In the genomic region with DNA sequence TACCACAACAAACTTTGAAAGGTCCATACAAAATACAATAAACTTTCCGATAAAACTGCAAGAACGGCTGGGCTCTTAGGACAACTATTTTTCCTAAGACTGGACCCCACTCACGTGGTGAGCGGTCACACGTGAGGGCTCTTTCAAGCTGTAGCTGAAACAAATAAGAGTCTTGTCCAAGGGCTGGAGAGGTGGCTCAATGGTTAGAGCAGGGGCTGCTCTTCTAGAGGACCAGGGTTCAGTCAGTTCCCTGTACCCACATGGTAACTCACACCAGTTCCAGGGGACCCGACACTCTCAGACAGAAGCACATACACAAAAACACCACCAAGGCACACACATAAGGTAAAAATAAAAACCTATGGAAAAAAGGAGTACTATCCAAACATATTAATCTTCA, we compare ENCODE assay signal across 9 mouse cellular contexts.
DNase-seq lines count a peak whose midpoint lies in the region; ATAC-seq and TF ChIP-seq lines count a peak whose summit lies in the region.
"Had no signal": no experiment of that assay in that cellular context is flagged by ENCODE, and none has a peak within 500 bp of the region (broad histone marks: within the 10 kb centered on the region; RNA-seq: fewer than 3 reads in every experiment).

No protein-coding gene starts in this region.

- H3K4me1 ChIP-seq in lung, embryonic 16.5 days (replicated peaks; ENCODE audit: control insufficient read depth, insufficient read depth, low read length) = peaks cover 45% of the 10 kb centered on the region
- peaks cover 30% of the 10 kb centered on the region for H3K4me1 ChIP-seq in limb, embryonic 11.5 days (ENCODE audit: control insufficient read depth, insufficient read depth, low read length)
- peaks cover 12% of the 10 kb centered on the region for H3K4me1 ChIP-seq in small intestine, adult 2 months (ENCODE audit: control insufficient read depth, insufficient read depth, insufficient read length, low read length)

- peak; percentile 44 for DNase-seq in CD4-positive, CD25-positive, alpha-beta regulatory T cell, adult 2 months (ENCODE audit: low read depth, low spot score)
- no peak for DNase-seq in lung, postnatal 25 days (ENCODE audit: low spot score)
- DNase-seq in limb, embryonic 11.5 days (ENCODE audit: low spot score) = no peak
- DNase-seq in left cerebral cortex, adult 8-10 months (ENCODE audit: low spot score in 2 of 2) = no peak
- DNase-seq in gastrocnemius, postnatal 25 days = no peak

- peak overlapping the region; percentile 32; the same call in 1 of the 2 replicates for H3K27ac ChIP-seq in lung, embryonic 16.5 days (ENCODE audit: low read length)
- no peak overlapping the region for H3K27ac ChIP-seq in limb, embryonic 11.5 days (replicated peaks; ENCODE audit: low read depth, low read length)
- peak overlapping the region; percentile 5; the same call in 1 of the 2 replicates for H3K27ac ChIP-seq in small intestine, adult 2 months (ENCODE audit: insufficient read depth, low read depth, low read length)

- H3K4me3 ChIP-seq in lung, embryonic 16.5 days (ENCODE audit: low read length) = peak overlapping the region; percentile 50
- no peak overlapping the region for H3K4me3 ChIP-seq in limb, embryonic 11.5 days (ENCODE audit: low read depth, low read length)
- peak overlapping the region; percentile 32 for H3K4me3 ChIP-seq in small intestine, adult 2 months (ENCODE audit: low read depth, low read length)

- no peaks in the 10 kb centered on the region for H3K27me3 ChIP-seq in lung, embryonic 16.5 days (ENCODE audit: control insufficient read depth, insufficient read depth, low read depth, low read length)
- H3K27me3 ChIP-seq in limb, embryonic 11.5 days (ENCODE audit: control insufficient read depth, insufficient read depth, low read length) = no peaks in the 10 kb centered on the region
- no peaks in the 10 kb centered on the region for H3K27me3 ChIP-seq in small intestine, adult 2 months (ENCODE audit: control insufficient read depth, insufficient read depth, low read length)

- ATAC-seq in CD4-positive, CD25-positive, alpha-beta regulatory T cell, adult 4 months = no peak
- ATAC-seq in lung, embryonic 16.5 days (ENCODE audit: low read depth) = no peak
- no peak for ATAC-seq in limb, embryonic 11.5 days (ENCODE audit: insufficient number of reproducible peaks, low FRiP score, low TSS enrichment, low read depth)
- ATAC-seq: activated CD4-positive, CD25-positive, alpha-beta regulatory T cell, adult 4 months had no signal

- H3K9ac ChIP-seq in lung, embryonic 16.5 days (ENCODE audit: low read length) = peak overlapping the region; percentile 25; the same call in 1 of the 2 replicates
- H3K9ac ChIP-seq in limb, embryonic 11.5 days (ENCODE audit: low read length) = no peak overlapping the region

- no peaks in the 10 kb centered on the region for H3K36me3 ChIP-seq in lung, embryonic 16.5 days (ENCODE audit: control insufficient read depth, insufficient read depth, low read length)
- H3K36me3 ChIP-seq in limb, embryonic 11.5 days (ENCODE audit: control insufficient read depth, insufficient read depth, low read length) = no peaks in the 10 kb centered on the region
- no peaks in the 10 kb centered on the region for H3K36me3 ChIP-seq in small intestine, adult 2 months (ENCODE audit: control insufficient read depth, insufficient read depth, low read length)

- whole genome bisulfite sequencing in lung, embryonic 16.5 days = 30% methylated on average over 6 of the region's 6 CpGs
- 52% methylated on average over 6 of the region's 6 CpGs for WGBS in limb, embryonic 11.5 days
- WGBS in small intestine, adult 2 months = 73% methylated on average over 6 of the region's 6 CpGs

- TF ChIP-seq POLR2A in small intestine, adult 2 months (IDR thresholded peaks at IDR 0.05; ENCODE audit: low read depth, low read length) = no peak

- H3K9me3 ChIP-seq in lung, embryonic 16.5 days (ENCODE audit: control insufficient read depth, low read length) = no peaks in the 10 kb centered on the region
- no peaks in the 10 kb centered on the region for H3K9me3 ChIP-seq in limb, embryonic 11.5 days (ENCODE audit: control insufficient read depth, low read length)

- H3K4me2 ChIP-seq in lung, embryonic 16.5 days (ENCODE audit: low read depth, low read length) = peak overlapping the region; percentile 51
- H3K4me2 ChIP-seq in limb, embryonic 11.5 days (ENCODE audit: low read depth, severe bottlenecking) = peak overlapping the region; percentile 35

- no peak for TF ChIP-seq CTCF in small intestine, adult 2 months (IDR thresholded peaks at IDR 0.05; ENCODE audit: extremely low read depth, insufficient read length, insufficient replicate concordance, low read depth, low read length)
